Mouse (Mus musculus) c-Kit-negative CD71-positive TER-119-positive erythroid progenitor cells, embryonic 14.5 days (primary cell): ENCODE data around the gene Pparg.

Experiments
- DNase-seq: peaks from one replicate; pipeline ENCODE4 v3.0.0-alpha.2; 2013; ENCODE audit warnings: low read depth, low spot score

The Pparg gene

GRCm38 (mm10) chr6:115360776-115361605 is at the start of gene Pparg:
TSS of gene Pparg (plus strand) at chr6:115360951.
- DNase-seq = no peak

DNA sequence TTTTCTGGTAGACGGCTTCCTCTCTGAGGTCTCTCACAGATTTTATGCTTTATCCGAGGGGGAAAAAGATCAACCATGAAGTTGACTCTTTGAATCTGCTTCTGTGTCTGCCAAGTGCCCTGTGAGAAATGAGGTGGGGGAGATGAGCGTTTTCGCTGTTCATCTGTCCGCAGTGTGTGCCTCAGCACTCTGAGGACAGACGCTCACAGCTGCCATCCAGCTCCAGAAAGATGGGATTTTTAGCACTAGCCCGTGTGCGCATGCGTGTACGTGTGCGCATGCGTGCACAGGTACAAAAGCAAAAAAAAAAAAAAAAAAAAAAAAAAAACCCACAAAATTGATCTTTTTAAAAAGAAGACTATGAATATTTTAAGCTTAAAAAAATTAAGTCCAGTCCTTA is 48.0 kb upstream of the Pparg start:
- no peak for DNase-seq

GRCm38 (mm10) chr6:115313235-115313738 is 47.5 kb upstream of the Pparg start:
- no peak for DNase-seq

- no peak for DNase-seq
Observed at GRCm38 (mm10) chr6:115313910-115314309, 46.8 kb upstream of the Pparg start.

DNA sequence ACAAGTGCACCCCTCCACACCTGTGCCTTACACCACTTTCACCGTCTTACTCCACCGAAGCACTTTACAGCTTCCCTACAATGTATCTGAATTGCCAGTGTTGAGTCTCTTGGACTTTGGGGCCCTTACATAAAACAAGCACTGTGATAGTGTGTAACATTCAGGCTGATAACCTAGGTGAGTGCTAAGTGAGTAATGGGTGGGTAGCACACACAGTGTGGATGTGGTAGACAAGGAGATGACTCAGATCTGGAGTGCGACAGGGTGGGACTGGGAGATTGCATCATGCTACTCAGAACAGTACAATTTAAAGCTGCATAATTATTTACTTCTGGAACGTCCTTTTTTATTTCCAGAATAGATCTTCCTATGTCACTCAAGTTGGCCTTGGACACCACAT is 45.0 kb upstream of the Pparg start:
- DNase-seq = no peak

- DNase-seq = no peak
Observed at GRCm38 (mm10) chr6:115316811-115317221, 43.9 kb upstream of the Pparg start.

DNA sequence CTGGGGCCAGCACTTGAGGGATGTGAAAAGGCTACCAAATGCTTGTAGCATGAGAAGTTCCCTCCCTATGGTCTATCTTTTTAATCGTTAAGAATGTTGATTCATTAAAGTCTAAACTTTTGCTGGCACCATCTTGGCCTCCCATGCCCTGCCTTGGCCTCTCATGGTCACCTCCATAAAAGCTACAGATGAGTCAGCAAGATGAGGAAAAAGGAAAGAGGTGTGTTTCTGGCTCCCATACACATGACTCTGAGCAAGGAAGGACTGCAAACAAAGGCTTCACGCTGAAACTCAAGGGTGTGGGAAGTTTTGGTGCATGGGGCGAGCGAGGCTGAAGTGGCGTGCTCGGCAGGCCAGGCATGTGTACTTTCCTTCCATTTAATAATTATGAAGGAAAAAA is 41.9 kb upstream of the Pparg start:
- no peak for DNase-seq

DNA sequence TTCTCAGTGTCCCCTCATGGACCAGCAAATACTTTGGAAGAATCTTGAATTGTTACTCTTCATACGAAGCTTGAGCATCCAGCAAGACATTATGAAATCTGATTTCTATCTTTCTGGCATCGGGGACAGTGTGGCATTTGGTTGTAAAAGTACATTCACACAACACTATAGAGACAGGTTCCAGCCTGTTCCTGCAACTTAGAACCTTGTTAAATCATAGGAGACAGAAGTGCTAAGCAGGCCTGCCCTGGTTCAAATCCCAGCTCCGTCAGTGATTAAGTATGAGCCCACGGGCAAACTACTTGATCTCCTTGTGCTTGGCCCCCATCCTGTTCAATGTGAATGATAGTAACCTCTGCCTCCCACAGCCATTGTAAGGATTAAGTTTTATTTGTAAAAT is 41.1 kb upstream of the Pparg start:
- DNase-seq = no peak

- no peak for DNase-seq
Observed at GRCm38 (mm10) chr6:115320927-115321714, 39.6 kb upstream of the Pparg start.

DNA sequence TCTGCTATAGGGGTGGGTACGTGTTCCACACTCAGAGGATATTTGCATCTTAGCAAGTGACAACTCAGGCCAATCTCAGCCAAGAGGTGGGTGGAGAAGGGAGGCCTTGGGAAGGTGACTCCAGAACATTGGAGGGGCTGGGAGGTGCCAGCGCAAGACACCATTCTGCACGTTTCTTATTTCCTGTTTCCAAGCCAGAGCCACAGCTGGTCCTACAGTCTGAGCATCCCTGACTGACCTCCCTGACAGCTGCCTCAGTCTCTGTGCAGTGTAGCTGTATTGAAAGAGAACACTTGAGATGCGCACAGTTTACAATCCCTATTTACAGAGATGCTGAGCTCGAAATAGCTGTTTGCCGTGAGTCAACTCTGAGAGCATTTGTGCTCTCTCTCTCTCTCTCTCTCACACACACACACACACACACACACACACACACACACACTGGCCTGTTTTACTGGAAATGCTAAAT is 38.8 kb upstream of the Pparg start:
- DNase-seq = no peak

- no peak for DNase-seq
Observed at GRCm38 (mm10) chr6:115322956-115323355, 37.8 kb upstream of the Pparg start.

DNA sequence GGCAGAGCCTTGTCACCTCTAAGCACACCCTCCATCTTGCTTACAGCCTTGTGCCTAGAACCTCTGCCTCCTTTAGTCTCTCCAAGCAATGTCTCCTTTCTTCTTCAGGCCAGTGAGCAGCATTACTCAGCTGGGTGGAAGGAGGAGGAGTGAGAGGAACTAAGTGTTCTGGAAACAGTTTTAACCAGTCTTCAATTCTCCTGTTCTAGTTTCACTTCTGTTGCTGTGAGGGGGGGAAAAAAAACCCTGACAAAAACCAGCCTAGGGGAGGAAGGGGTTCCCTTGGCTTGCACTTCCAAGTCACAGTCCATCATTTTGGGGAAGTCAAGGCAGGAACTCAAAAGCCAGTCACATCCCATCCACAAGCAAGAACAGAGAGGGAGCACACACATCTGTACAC is 29.8 kb upstream of the Pparg start:
- no peak for DNase-seq

DNA sequence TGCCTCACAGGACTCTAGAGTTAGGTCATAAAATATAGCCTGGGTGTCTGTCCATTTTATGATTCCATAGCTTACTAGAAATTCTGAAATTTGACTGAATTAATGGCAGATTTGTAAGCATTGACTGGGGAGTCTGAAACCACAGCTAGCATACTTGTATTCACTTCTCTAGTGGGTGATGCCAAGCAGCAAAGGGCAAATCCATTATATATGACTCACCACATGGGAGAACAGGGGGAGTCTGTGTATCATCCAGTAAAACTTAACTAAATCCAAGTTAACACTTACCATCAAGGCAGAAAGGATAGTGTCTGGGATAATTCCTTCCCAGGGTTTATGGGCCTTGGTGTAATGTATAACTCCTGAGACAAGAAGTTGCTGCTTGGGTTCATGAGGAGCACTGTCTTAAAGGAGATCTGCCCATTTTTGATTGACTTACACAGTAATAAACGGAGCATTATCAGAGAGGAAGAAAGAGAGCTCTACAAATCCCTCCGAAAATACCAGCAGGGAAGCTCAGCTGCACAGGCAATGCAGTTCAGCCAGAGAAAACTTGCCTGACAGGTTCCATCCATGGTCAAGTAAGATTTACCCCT is 27.6 kb upstream of the Pparg start:
- DNase-seq = no peak

DNA sequence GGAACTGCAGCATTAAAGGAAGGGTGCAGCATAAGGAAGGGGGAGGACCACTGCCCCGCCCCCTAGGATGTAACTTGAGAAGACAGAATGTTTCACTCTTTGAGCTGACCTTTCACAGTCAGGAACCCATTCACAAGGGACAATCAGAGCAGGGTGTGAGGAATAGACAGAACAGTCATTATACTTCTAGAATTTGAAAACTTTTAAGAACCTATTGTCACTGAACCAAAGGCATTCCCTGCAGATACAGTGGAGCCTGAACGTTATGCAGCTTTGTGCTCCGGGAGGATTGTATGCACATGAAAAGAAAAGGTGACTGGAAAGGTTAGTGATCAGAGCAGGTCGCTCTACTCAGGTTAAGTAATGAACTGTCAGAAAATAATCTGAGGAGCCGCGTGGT is 25.2 kb upstream of the Pparg start:
- no peak for DNase-seq

GRCm38 (mm10) chr6:115340084-115340483 is 20.7 kb upstream of the Pparg start:
- DNase-seq = no peak

DNA sequence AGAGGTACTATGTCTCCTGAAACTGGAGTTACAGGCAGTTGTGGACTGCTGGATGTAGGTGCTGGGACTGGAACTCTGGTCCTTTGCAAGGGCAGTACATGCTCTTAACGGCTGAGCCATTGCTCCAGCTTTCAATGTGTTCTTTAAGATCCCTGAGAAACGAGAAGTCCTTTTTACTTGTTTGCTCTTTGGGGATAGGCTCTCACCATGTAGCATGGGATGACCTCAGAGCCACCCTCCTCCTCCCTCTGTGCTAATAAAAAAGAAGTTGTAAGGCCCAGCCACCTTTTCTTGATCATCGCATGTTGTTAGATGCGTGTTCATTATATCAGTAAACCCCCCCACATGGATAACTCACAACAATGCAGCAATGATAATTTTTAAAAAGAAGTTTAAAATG is 17.7 kb upstream of the Pparg start:
- DNase-seq = no peak

GRCm38 (mm10) chr6:115343570-115343969 is 17.2 kb upstream of the Pparg start:
- no peak for DNase-seq

DNA sequence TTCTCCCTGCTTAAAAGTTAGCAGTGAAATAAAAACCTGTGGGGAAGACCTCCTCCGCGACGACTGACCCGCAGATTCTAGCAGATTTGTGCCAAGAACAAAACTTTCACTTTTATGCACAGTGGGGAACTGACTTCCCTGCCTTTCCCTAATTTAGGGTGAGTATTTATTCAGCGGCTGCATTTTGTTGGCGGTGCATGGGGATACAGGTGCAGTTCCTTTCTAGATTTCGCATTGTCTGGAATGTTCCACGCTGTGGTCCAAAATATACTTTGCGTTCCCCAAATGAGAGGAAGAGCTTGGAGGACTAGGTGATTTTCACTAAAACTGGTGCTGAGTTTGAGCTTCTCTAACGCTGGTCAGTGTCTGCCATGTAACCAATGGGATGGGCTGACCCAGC is 16.6 kb upstream of the Pparg start:
- no peak for DNase-seq

GRCm38 (mm10) chr6:115344513-115344912 is 16.2 kb upstream of the Pparg start:
- DNase-seq = no peak

- DNase-seq = no peak
Observed at GRCm38 (mm10) chr6:115345013-115345412, 15.7 kb upstream of the Pparg start.

GRCm38 (mm10) chr6:115349641-115350464 is 10.9 kb upstream of the Pparg start:
- DNase-seq = no peak
